Mouse (Mus musculus) CH12.LX (cell line): ENCODE results near the gene 1190005I06Rik. TPM values are rescaled to one million over a fixed set of nuclear protein-coding genes. Genes with fewer than 3 reads are reported as not detected.

Source experiments
- DNase-seq: peaks from one replicate; pipeline ENCODE4 v3.0.0-alpha.2; 2013; ENCODE audit errors: extremely low read depth
- H3K27ac ChIP-seq: 2 replicates; pipeline ENCODE4 v1.5.1; 2012; ENCODE audit warnings: low read depth, mild to moderate bottlenecking, control low read depth, moderate library complexity; ENCODE audit not compliant: insufficient read depth
- H3K27me3 ChIP-seq: replicated peaks from 2 replicates; pipeline ENCODE3; 2012; ENCODE audit warnings: inconsistent platforms
- H3K36me3 ChIP-seq, 2 experiments: replicated peaks in 1 of 2; 2 replicates each; pipeline versions ENCODE3 to v1.6.1; 2012; ENCODE audit warnings: inconsistent platforms in 1 of 2, low read length in 1 of 2, mild to moderate bottlenecking in 1 of 2, mixed read lengths in 1 of 2, moderate library complexity in 1 of 2; ENCODE audit not compliant: control insufficient read depth in 1 of 2, insufficient read depth in 1 of 2
- H3K4me1 ChIP-seq, 2 experiments: 2 replicates each; pipeline ENCODE4 v1.6.1; 2012; ENCODE audit warnings: inconsistent platforms in 1 of 2, moderate library complexity in 1 of 2; ENCODE audit not compliant: insufficient read depth in 2 of 2, control insufficient read depth in 1 of 2
- H3K4me2 ChIP-seq: 2 replicates; pipeline ENCODE4 v1.6.1; 2012; ENCODE audit warnings: low read depth, mild to moderate bottlenecking, control low read depth; ENCODE audit not compliant: poor library complexity, insufficient read depth, severe bottlenecking
- H3K4me3 ChIP-seq, 3 experiments: fragments of 150-350 bp in 1 of 3; sonication (generic) in 1 of 3; replicated peaks in 1 of 3; 2 replicates each; pipeline versions ENCODE3 to v1.5.1; 2011 to 2012; ENCODE audit warnings: low read depth in 2 of 3, low read length in 2 of 3, mild to moderate bottlenecking in 2 of 3, moderate library complexity in 2 of 3, control low read depth in 1 of 3, improper control_type of control experiment in 1 of 3, inconsistent platforms in 1 of 3, mixed read lengths in 1 of 3; ENCODE audit not compliant: poor library complexity in 1 of 3
- H3K79me2 ChIP-seq: replicated peaks from 2 replicates; pipeline ENCODE4 v1.6.1; 2012; ENCODE audit warnings: mild to moderate bottlenecking, moderate library complexity; ENCODE audit not compliant: control insufficient read depth, poor library complexity, insufficient read depth, severe bottlenecking; ENCODE audit errors: extremely low read depth
- H3K9ac ChIP-seq: 2 replicates; pipeline ENCODE4 v1.6.1; 2012; ENCODE audit warnings: low read depth, mild to moderate bottlenecking, control low read depth, moderate library complexity; ENCODE audit not compliant: insufficient read depth
- H3K9me3 ChIP-seq: replicated peaks from 2 replicates; pipeline ENCODE3; 2012; ENCODE audit warnings: low read length, inconsistent platforms, mixed read lengths
- BHLHE40 ChIP-seq: IDR thresholded peaks from 2 replicates; pipeline ENCODE4 v1.6.1; 2011; ENCODE audit warnings: mild to moderate bottlenecking, low read depth, low read length, improper control_type of control experiment
- CHD1 ChIP-seq: IDR thresholded peaks from 2 replicates; pipeline ENCODE4 v1.6.1; 2012; ENCODE audit warnings: low read depth, low read length, improper control_type of control experiment, inconsistent platforms
- CHD2 ChIP-seq: IDR thresholded peaks from 2 replicates; pipeline ENCODE4 v1.6.1; 2011; ENCODE audit warnings: low read length, improper control_type of control experiment
- CTCF ChIP-seq, 2 experiments: IDR thresholded peaks in 1 of 2; conservative IDR thresholded peaks in 1 of 2; 2 replicates each; pipeline ENCODE4 v1.5.1; 2011 to 2012; ENCODE audit warnings: low read depth in 2 of 2, low read length in 2 of 2, improper control_type of control experiment in 1 of 2, inconsistent platforms in 1 of 2, mild to moderate bottlenecking in 1 of 2, moderate library complexity in 1 of 2
- KAT2A ChIP-seq: IDR thresholded peaks from 2 replicates; pipeline ENCODE4 v1.6.1; 2012; ENCODE audit warnings: low read length, improper control_type of control experiment, inconsistent platforms; ENCODE audit not compliant: insufficient replicate concordance
- MAFK ChIP-seq: IDR thresholded peaks from 2 replicates; pipeline ENCODE4 v1.6.1; 2011; ENCODE audit warnings: low read length, improper control_type of control experiment; ENCODE audit not compliant: insufficient replicate concordance
- MAZ ChIP-seq: IDR thresholded peaks from 2 replicates; pipeline ENCODE4 v1.6.1; 2012; ENCODE audit warnings: low read depth, mild to moderate bottlenecking, inconsistent platforms, low read length, improper control_type of control experiment, moderate library complexity
- MEF2A ChIP-seq: IDR thresholded peaks from 2 replicates; pipeline ENCODE4 v1.6.1; 2014; ENCODE audit warnings: low read depth, mild to moderate bottlenecking, inconsistent platforms, low read length, improper control_type of control experiment, borderline replicate concordance
- MXI1 ChIP-seq: IDR thresholded peaks from 2 replicates; pipeline ENCODE4 v1.6.1; 2011; ENCODE audit warnings: mild to moderate bottlenecking, low read depth, low read length, improper control_type of control experiment
- NRF1 ChIP-seq: IDR thresholded peaks from 2 replicates; pipeline ENCODE4 v1.6.1; 2014; ENCODE audit warnings: low read depth, mild to moderate bottlenecking, inconsistent platforms, low read length, improper control_type of control experiment, moderate library complexity
- PAX5 ChIP-seq: IDR thresholded peaks from 2 replicates; pipeline ENCODE4 v1.6.1; 2012; ENCODE audit warnings: low read length, inconsistent platforms, mixed read lengths
- POLR2AphosphoS2 ChIP-seq: IDR thresholded peaks from 2 replicates; pipeline ENCODE4 v1.6.1; 2011; ENCODE audit warnings: low read depth, low read length, improper control_type of control experiment
- RAD21 ChIP-seq: IDR thresholded peaks from 2 replicates; pipeline ENCODE4 v1.6.1; 2011; ENCODE audit warnings: low read depth, mild to moderate bottlenecking, low read length, improper control_type of control experiment, moderate library complexity
- SMC3 ChIP-seq: IDR thresholded peaks from 2 replicates; pipeline ENCODE4 v1.6.1; 2011; ENCODE audit warnings: low read depth, low read length, improper control_type of control experiment
- ZC3H11A ChIP-seq: IDR thresholded peaks from 2 replicates; pipeline ENCODE4 v1.6.1; 2012; ENCODE audit warnings: low read depth, mild to moderate bottlenecking, inconsistent platforms, low read length, improper control_type of control experiment
- ZMIZ1 ChIP-seq: IDR thresholded peaks from 2 replicates; pipeline ENCODE4 v1.6.1; 2012; ENCODE audit warnings: low read depth, mild to moderate bottlenecking, inconsistent platforms, low read length, improper control_type of control experiment
- dilution Hi-C: fragments of 300-500 bp; cut with MboI; formaldehyde crosslinking; loops from 2 replicates; pipeline ENCODE4 v1.14.3; 2020; ENCODE audit warnings: low sequenced_read_pairs; ENCODE audit not compliant: extremely low pct_unique_long_range_greater_than_20kb, extremely low pct_ligation_motif_present
- in situ Hi-C: fragments of 300-500 bp; cut with MboI; formaldehyde crosslinking; loops from 3 replicates; pipeline ENCODE4 v1.14.3; 2019; ENCODE audit warnings: low sequenced_read_pairs, low pct_ligation_motif_present, low pct_unique_long_range_greater_than_20kb, mixed read lengths
- polyA plus RNA-seq: library from polyadenylated mRNA; unstranded; fragments of >175 nt; gene quantifications from 2 replicates; pipeline ENCODE4 v1.2.1, GENCODE M21; 2012; ENCODE audit warnings: low read depth; ENCODE audit not compliant: insufficient read length
- total RNA-seq, 2 experiments: library from RNA; depleted of rRNA; stranded (reverse); fragments of 300-350 nt in 1 of 2; fragments of >200 nt in 1 of 2; gene quantifications; 2 replicates each; pipeline ENCODE4 v1.2.3; 2012 to 2014

The 1190005I06Rik gene
- total and polyA plus RNA-seq, 3 experiments = 0.36 to 0.85 TPM; not detected in 1

- H3K9ac ChIP-seq = no peak overlapping the region
- no peak overlapping the region for H3K4me3 ChIP-seq
- no peak for DNase-seq
- H3K79me2 ChIP-seq = peaks cover 17% of the 10 kb centered on the region
- no peak overlapping the region for H3K27ac ChIP-seq
- in situ Hi-C loops (no loop called here), dilution Hi-C loops (no loop called here)
- peaks cover 12 to 75% of the 10 kb centered on the region in 2 experiments for H3K4me1 ChIP-seq
- H3K4me2 ChIP-seq = no peak overlapping the region
- TF ChIP-seq RAD21 = no peak
- no peak for TF ChIP-seq MEF2A
- no peak for TF ChIP-seq PAX5
- no peak for TF ChIP-seq BHLHE40
- TF ChIP-seq POLR2AphosphoS2 = no peak
- no peak for TF ChIP-seq ZMIZ1
- no peak for TF ChIP-seq MAFK
- TF ChIP-seq MXI1 = no peak
- no peak for TF ChIP-seq CHD1
- TF ChIP-seq CHD2 = no peak
- TF ChIP-seq MAZ = no peak
- no peak for TF ChIP-seq NRF1
- no peak for TF ChIP-seq KAT2A
- no peaks in the 10 kb centered on the region for H3K9me3 ChIP-seq
- no peaks in the 10 kb centered on the region for H3K27me3 ChIP-seq
- peaks cover 62 to 96% of the 10 kb centered on the region in 2 experiments for H3K36me3 ChIP-seq
Observed at GRCm38 (mm10) chr8:120562680-120563347, 84.6 kb downstream of the 1190005I06Rik start.

GRCm38 (mm10) chr8:120561539-120562435 is 85.6 kb downstream of the 1190005I06Rik start:
- H3K4me1 ChIP-seq = peaks cover 22 to 86% of the 10 kb centered on the region in 2 experiments
- peak; percentile 59 to 65; a peak in 3 of 4 replicates for TF ChIP-seq CTCF (conservative IDR thresholded peaks at IDR 0.05 in 1 of 2, IDR thresholded peaks at IDR 0.05 in 1 of 2; ENCODE audit: low read depth in 2 of 2, low read length in 2 of 2)
- TF ChIP-seq ZC3H11A = no peak
- TF ChIP-seq RAD21 = peak; percentile 31
- peak; percentile 50 for TF ChIP-seq SMC3
- H3K27me3 ChIP-seq = no peaks in the 10 kb centered on the region
- H3K9ac ChIP-seq = no peak overlapping the region
- in situ Hi-C loops = no loop called here
- H3K27ac ChIP-seq = no peak overlapping the region
- dilution Hi-C loops = no loop called here
- no peaks in the 10 kb centered on the region for H3K9me3 ChIP-seq
- no peak overlapping the region for H3K4me3 ChIP-seq
- peaks cover 26% of the 10 kb centered on the region for H3K79me2 ChIP-seq
- no peak for DNase-seq
- H3K4me2 ChIP-seq = no peak overlapping the region
- H3K36me3 ChIP-seq = peaks cover 52 to 89% of the 10 kb centered on the region in 2 experiments
